Mouse (Mus musculus) bone marrow, adult 2 months (tissue): ENCODE measurements around the gene Tmem104. TPM values are rescaled to one million over a fixed set of nuclear protein-coding genes. Genes with fewer than 3 reads are reported as not detected.
A peak's percentile ranks its signal among the peaks of the same experiment; 100 is the strongest.

Source experiments
- H3K27ac ChIP-seq: fragments of 200-500 bp; 2 replicates; pipeline ENCODE4 v1.5.1; 2012; ENCODE audit warnings: low read depth, mild to moderate bottlenecking, control low read depth, inconsistent platforms, low read length; ENCODE audit not compliant: control insufficient read depth, poor library complexity, insufficient read depth
- H3K4me1 ChIP-seq: fragments of 200-500 bp; 2 replicates; pipeline ENCODE4 v1.6.1; 2011; ENCODE audit warnings: low read length; ENCODE audit not compliant: control insufficient read depth, insufficient read depth
- H3K4me3 ChIP-seq: fragments of 200-500 bp; replicated peaks from 2 replicates; pipeline ENCODE3; 2011; ENCODE audit warnings: mild to moderate bottlenecking, low read depth, low read length, control low read depth; ENCODE audit not compliant: control insufficient read depth
- CTCF ChIP-seq: fragments of 200-500 bp; IDR thresholded peaks from 2 replicates; pipeline ENCODE4 v1.5.1; 2011; ENCODE audit warnings: low read length, control low read depth; ENCODE audit not compliant: control insufficient read depth, insufficient read depth
- POLR2A ChIP-seq: fragments of 200-500 bp; IDR thresholded peaks from 2 replicates; pipeline ENCODE4 v1.6.1; 2011; ENCODE audit warnings: low read depth, mild to moderate bottlenecking, control low read depth, low read length, borderline replicate concordance; ENCODE audit not compliant: control insufficient read depth
- WGBS: fragments of 180-500 bp; shearing (Covaris S2); methylation state at CpG from one replicate; pipeline ENCODE4 v1.1.7; 2018; 5-methylcytosine and 5-hydroxymethylcytosine counted together
- polyA plus RNA-seq: library from polyadenylated mRNA; stranded (reverse); fragments of >200 nt; gene quantifications from 2 replicates; pipeline ENCODE4 v1.2.4, GENCODE M21; 2011; ENCODE audit warnings: low replicate concordance; ENCODE audit not compliant: missing spikeins, insufficient read depth, insufficient read length

The Tmem104 gene
- polyA plus RNA-seq, 1 experiment: 5.8 TPM

DNA sequence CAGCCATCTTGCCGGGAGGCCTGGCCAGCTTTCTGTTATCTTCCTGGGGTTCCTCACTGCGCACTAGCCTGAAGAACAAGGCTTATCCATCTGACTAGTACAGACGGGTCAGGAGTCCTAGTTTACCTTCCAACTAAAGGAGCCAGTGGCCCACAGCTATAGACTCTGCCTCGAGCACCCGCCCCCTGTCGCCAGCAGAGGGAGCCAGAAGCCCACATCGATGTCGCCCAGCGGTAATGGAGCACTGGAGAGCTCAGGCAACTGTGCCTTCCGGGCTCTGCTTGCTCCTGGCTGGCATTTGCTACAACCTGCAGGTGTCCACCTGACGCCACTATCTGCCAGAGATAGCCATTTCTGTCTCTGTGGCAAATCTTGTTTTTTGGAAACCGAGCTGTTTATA is 15.0 kb downstream of the Tmem104 start:
- H3K4me3 ChIP-seq: no peak overlapping the region
- peak; percentile 92 for TF ChIP-seq CTCF
- TF ChIP-seq POLR2A: peak; percentile 44; the same call in 1 of the 2 replicates
- no peaks in the 10 kb centered on the region; the same call in 1 of the 2 replicates for H3K4me1 ChIP-seq
- WGBS: 24% methylated on average over 12 of the region's 12 CpGs
- H3K27ac ChIP-seq: no peak overlapping the region; the same call in 1 of the 2 replicates

- TF ChIP-seq CTCF (no peak), POLR2A (no peak)
- 90% methylated on average over 9 of the region's 9 CpGs for WGBS
- Histone ChIP-seq H3K4me1 (no peaks in the 10 kb centered on the region; the same call in 1 of the 2 replicates), H3K4me3 (no peak overlapping the region), H3K27ac (no peak overlapping the region; the same call in 1 of the 2 replicates)
Observed at GRCm38 (mm10) chr11:115202756-115203155, 15.5 kb downstream of the Tmem104 start.

- no peak for TF ChIP-seq CTCF
- no peak for TF ChIP-seq POLR2A
- no peak overlapping the region for H3K27ac ChIP-seq
- no peak overlapping the region for H3K4me3 ChIP-seq
- H3K4me1 ChIP-seq: no peaks in the 10 kb centered on the region
- WGBS: 91% methylated on average over 12 of the region's 12 CpGs
Observed at GRCm38 (mm10) chr11:115208126-115208525, 20.8 kb downstream of the Tmem104 start.

DNA sequence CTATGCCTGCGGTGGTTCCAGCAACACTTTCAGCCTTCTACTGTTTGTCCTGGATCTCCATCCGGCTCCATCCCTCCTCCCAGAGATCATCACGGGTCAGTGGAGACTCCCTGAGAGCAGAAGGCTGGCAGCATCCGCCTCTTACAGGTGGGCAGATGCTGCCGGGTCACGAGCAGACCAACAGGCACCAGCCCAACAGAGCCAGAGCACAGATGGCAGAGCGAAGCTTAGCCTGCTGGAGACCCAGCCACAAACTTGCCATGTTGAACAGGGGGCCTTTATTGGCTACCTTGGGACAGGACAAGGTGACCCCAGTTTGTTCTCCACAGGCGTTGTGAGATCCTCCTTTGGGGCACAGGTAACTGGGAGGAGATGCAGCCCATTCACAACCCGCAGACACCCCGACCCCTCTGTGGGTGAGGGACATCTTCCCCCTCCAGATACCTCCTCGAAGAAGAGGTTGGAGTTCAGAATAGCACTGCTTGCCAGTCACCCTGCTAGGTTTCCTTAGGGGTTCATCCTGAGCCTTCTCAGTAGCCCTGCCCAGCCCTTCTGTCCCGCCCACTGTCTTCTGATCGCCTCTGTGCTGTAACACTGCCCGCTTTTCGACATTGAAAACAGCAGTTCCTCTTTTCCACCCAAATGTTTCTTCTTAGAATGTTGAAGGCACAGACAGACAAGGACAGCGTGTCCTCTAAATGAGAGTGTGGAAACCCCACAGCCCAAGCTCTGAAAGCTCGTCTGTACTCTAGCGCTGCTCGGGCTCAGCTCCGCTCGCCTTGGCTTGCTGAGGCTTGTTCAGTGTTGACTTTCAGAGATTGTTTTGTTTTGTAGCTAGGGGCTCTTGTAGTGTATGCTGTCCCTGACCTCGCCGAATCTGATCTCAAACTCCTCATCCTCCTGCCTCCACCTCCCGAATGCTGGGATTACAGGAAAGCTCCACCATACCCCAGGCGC is 21.8 kb downstream of the Tmem104 start:
- no peak for TF ChIP-seq CTCF
- no peak for TF ChIP-seq POLR2A
- Histone ChIP-seq H3K4me1 (no peaks in the 10 kb centered on the region), H3K27ac (peak overlapping the region; percentile 72), H3K4me3 (no peak overlapping the region)
- 54% methylated on average over 25 of the region's 25 CpGs for WGBS

- Histone ChIP-seq H3K4me3 (no peak overlapping the region), H3K27ac (peak overlapping the region; percentile 72), H3K4me1 (no peaks in the 10 kb centered on the region)
- no peak for TF ChIP-seq POLR2A
- no peak for TF ChIP-seq CTCF
- 87% methylated on average over 7 of the region's 7 CpGs for WGBS
Observed at GRCm38 (mm10) chr11:115209958-115210357, 22.7 kb downstream of the Tmem104 start.

DNA sequence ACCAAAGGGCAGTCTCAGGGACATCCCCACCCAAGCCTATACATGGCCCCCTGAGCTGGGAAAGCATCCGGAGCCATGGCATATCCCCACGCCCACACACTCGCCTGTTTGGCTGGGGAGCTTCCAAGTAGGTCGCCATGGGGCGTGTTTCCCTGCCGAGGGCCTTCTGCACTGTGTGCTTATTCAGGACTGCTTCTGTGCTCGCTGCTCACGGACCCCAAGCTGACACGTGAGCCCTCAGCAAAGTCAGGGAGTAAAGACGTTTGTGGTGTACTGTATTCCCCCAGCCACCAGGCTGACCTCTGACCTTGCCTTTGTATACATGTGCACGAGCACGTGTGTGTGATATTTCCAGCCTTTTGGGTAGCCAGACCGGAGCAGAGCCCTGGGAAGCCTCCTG is 24.8 kb downstream of the Tmem104 start:
- TF ChIP-seq POLR2A (no peak), CTCF (no peak)
- Histone ChIP-seq H3K27ac (no peak overlapping the region), H3K4me1 (no peaks in the 10 kb centered on the region), H3K4me3 (no peak overlapping the region)
- WGBS: 78% methylated on average over 13 of the region's 13 CpGs

DNA sequence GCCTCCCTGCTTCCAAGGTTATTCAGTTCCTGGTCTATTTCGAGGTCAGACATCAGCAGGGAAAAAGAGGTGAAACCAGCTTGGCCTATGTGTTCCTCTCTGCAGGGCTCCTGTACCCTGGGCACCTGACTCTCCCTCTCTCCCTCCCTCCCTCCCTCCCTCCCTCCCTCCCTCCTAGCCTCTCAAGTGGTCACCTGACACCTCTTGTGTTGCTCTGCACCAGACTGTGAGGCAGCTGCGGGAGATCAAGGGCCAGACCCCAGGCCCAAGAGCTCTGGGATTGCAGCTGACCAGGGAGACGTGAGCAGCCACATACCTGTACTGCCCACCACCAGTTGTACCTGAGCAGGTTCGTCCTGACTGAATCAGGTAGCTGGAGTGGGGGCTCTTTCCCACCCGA is 27.8 kb downstream of the Tmem104 start:
- 79% methylated on average over 5 of the region's 5 CpGs for WGBS
- H3K27ac ChIP-seq: no peak overlapping the region
- TF ChIP-seq POLR2A (no peak), CTCF (no peak)
- peaks cover 6% of the 10 kb centered on the region; the same call in 1 of the 2 replicates for H3K4me1 ChIP-seq
- H3K4me3 ChIP-seq: no peak overlapping the region

- TF ChIP-seq CTCF (no peak), POLR2A (no peak)
- WGBS: 56% methylated on average over 18 of the region's 18 CpGs
- Histone ChIP-seq H3K4me1 (peaks cover 6% of the 10 kb centered on the region; the same call in 1 of the 2 replicates), H3K27ac (peak overlapping the region; percentile 16; the same call in 1 of the 2 replicates), H3K4me3 (no peak overlapping the region)
Observed at GRCm38 (mm10) chr11:115217439-115218410, 30.4 kb downstream of the Tmem104 start.
